ENCODE assay signal across 10 mouse cellular contexts in the genomic region with DNA sequence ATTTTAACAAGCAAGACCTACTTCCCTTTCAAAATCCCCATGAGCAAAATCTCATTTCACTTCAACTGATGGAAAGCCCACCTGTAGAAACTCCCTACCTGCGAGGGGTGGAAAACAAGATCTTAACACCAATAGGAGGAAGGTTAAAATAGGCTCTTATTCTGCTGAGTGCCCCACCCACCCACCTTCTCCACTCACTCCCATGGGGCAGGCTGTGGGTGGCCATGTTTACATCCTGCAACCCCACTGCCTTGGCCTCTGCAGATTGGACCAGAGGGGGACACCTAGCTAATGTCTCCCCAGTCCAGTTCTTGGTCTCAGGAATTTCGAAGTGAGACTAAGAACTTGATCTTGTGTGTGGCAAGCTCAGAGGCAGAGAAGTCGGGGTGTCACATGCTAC. TPM values are rescaled to one million over a fixed set of nuclear protein-coding genes. Genes with fewer than 3 reads are reported as not detected.
A peak's percentile ranks its signal among the peaks of the same experiment; 100 is the strongest.
DNase-seq lines count a peak whose midpoint lies in the region; ATAC-seq lines count a peak whose summit lies in the region.
"Had no signal": no experiment of that assay in that cellular context is flagged by ENCODE, and none has a peak within 500 bp of the region (broad histone marks: within the 10 kb centered on the region; RNA-seq: fewer than 3 reads in every experiment).

No protein-coding gene starts in this region.

- no peak overlapping the region for H3K27ac ChIP-seq in heart, embryonic 12.5 days (ENCODE audit: poor library complexity, severe bottlenecking)
- H3K27ac ChIP-seq in lung, embryonic 16.5 days (ENCODE audit: low read length), result no peak overlapping the region
- no peak overlapping the region for H3K27ac ChIP-seq in hindbrain, embryonic 13.5 days
- H3K27ac ChIP-seq: liver, embryonic 14.5 days had no signal

- H3K4me2 ChIP-seq in heart, embryonic 12.5 days, result peak overlapping the region; percentile 58
- H3K4me2 ChIP-seq in lung, embryonic 16.5 days (ENCODE audit: low read depth, low read length), result peak overlapping the region; percentile 48; the same call in 1 of the 2 replicates
- peak overlapping the region; percentile 46 for H3K4me2 ChIP-seq in hindbrain, embryonic 13.5 days

- H3K36me3 ChIP-seq in heart, embryonic 12.5 days, result no peaks in the 10 kb centered on the region
- no peaks in the 10 kb centered on the region for H3K36me3 ChIP-seq in lung, embryonic 16.5 days (ENCODE audit: control insufficient read depth, insufficient read depth, low read length)
- H3K36me3 ChIP-seq in hindbrain, embryonic 13.5 days, result no peaks in the 10 kb centered on the region

- no peak for ATAC-seq in heart, embryonic 12.5 days (ENCODE audit: insufficient number of reproducible peaks, low FRiP score)
- no peak for ATAC-seq in lung, embryonic 16.5 days (ENCODE audit: low read depth)
- ATAC-seq in hindbrain, embryonic 13.5 days (ENCODE audit: low FRiP score), result 0 out of 2 replicates have a peak, but pooled peaks have one; percentile 41
- peak; percentile 45; the same call in 1 of the 2 replicates for ATAC-seq in neutrophil, adult 5-6 weeks (ENCODE audit: extremely low read depth, insufficient number of reproducible peaks, low FRiP score, poor library complexity, severe bottlenecking)

- H3K4me3 ChIP-seq in heart, embryonic 12.5 days, result no peak overlapping the region
- no peak overlapping the region for H3K4me3 ChIP-seq in lung, embryonic 16.5 days (ENCODE audit: low read length)
- H3K4me3 ChIP-seq in hindbrain, embryonic 13.5 days, result no peak overlapping the region

- DNase-seq in heart, adult 8-10 months (ENCODE audit: low spot score), result no peak
- no peak for DNase-seq in lung, postnatal 4 days
- no peak for DNase-seq in right cerebral cortex, postnatal 10 days (ENCODE audit: low spot score in 2 of 2)
- DNase-seq in layer of hippocampus, postnatal 14 days (ENCODE audit: low spot score in 2 of 2), result no peak
- DNase-seq: cerebellum, adult 9-10 months had no signal

- no peaks in the 10 kb centered on the region for H3K27me3 ChIP-seq in heart, embryonic 12.5 days (replicated peaks)
- no peaks in the 10 kb centered on the region for H3K27me3 ChIP-seq in lung, embryonic 16.5 days (ENCODE audit: control insufficient read depth, insufficient read depth, low read depth, low read length)
- no peaks in the 10 kb centered on the region for H3K27me3 ChIP-seq in hindbrain, embryonic 13.5 days

- H3K9me3 ChIP-seq in heart, embryonic 12.5 days (replicated peaks), result no peaks in the 10 kb centered on the region
- no peaks in the 10 kb centered on the region for H3K9me3 ChIP-seq in lung, embryonic 16.5 days (ENCODE audit: control insufficient read depth, low read length)
- H3K9me3 ChIP-seq in hindbrain, embryonic 13.5 days, result no peaks in the 10 kb centered on the region

- H3K4me1 ChIP-seq in heart, embryonic 12.5 days (replicated peaks), result peaks cover 10% of the 10 kb centered on the region; the same call in 1 of the 2 replicates
- no peaks in the 10 kb centered on the region for H3K4me1 ChIP-seq in lung, embryonic 16.5 days (replicated peaks; ENCODE audit: control insufficient read depth, insufficient read depth, low read length)
- H3K4me1 ChIP-seq in hindbrain, embryonic 13.5 days (replicated peaks), result peaks cover 16% of the 10 kb centered on the region

- no peak overlapping the region for H3K9ac ChIP-seq in heart, embryonic 12.5 days
- no peak overlapping the region for H3K9ac ChIP-seq in lung, embryonic 16.5 days (ENCODE audit: low read length)
- no peak overlapping the region; the same call in 1 of the 2 replicates for H3K9ac ChIP-seq in hindbrain, embryonic 13.5 days
- H3K9ac ChIP-seq: liver, embryonic 14.5 days had no signal

- WGBS in heart, embryonic 12.5 days, result 73% methylated on average over 3 of the region's 3 CpGs
- WGBS in lung, embryonic 16.5 days, result 47% methylated on average over 3 of the region's 3 CpGs
- WGBS in hindbrain, embryonic 13.5 days, result 81% methylated on average over 3 of the region's 3 CpGs

RNA-seq across cellular contexts. Expression of gene Gorasp2, which starts 31.5 kb away (rescaled TPM):
- 158 and 165 TPM in 2 replicates for polyA plus RNA-seq in heart, embryonic 12.5 days (2016; fragmentation: Nextera tagmentation; extraction: Ambion mirVana)
- total RNA-seq in heart, adult 8-10 months (2022), result 10 to 100 TPM; 61.3 to 66.8 (median 65.0) TPM
- polyA plus RNA-seq in lung, embryonic 16.5 days (2015; fragmentation: Nextera tagmentation; extraction: Ambion mirVana), result 160 and 169 TPM in 2 replicates
- polyA plus RNA-seq in hindbrain, embryonic 13.5 days (2015; fragmentation: Nextera tagmentation; extraction: Ambion mirVana), result 118 and 127 TPM in 2 replicates
- 59.4 and 59.9 TPM in 2 replicates for total RNA-seq in neutrophil, adult 5-6 weeks (2017)
- 100 to 1,000 TPM in 1 of 2 experiments, 10 to 100 TPM in 1; 95.0 to 103 TPM for total RNA-seq in layer of hippocampus, postnatal 14 days (2021)

RNA-seq across cellular contexts. Expression of gene Gm26558, which starts 32.0 kb away (rescaled TPM):
- 3.4 and 4.0 TPM in 2 replicates for polyA plus RNA-seq in heart, embryonic 12.5 days (2016; fragmentation: Nextera tagmentation; extraction: Ambion mirVana)
- under 1 TPM in 2 of 4 experiments, not detected in 2; 0.31 to 0.38 TPM for total RNA-seq in heart, adult 8-10 months (2022)
- 3.3 TPM in 2 replicates for polyA plus RNA-seq in lung, embryonic 16.5 days (2015; fragmentation: Nextera tagmentation; extraction: Ambion mirVana)
- 3.1 and 3.7 TPM in 2 replicates for polyA plus RNA-seq in hindbrain, embryonic 13.5 days (2015; fragmentation: Nextera tagmentation; extraction: Ambion mirVana)
- not detected in 2 replicates for total RNA-seq in neutrophil, adult 5-6 weeks (2017)
- total RNA-seq in layer of hippocampus, postnatal 14 days (2021), result under 1 TPM in 1 of 2 experiments, not detected in 1; 0.48 TPM

Comparison
In these comparisons a context has a peak if more than half of its experiments do, and no peak if none do; other contexts are left out.
1. ATAC-seq: peak in hindbrain, embryonic 13.5 days (single experiment) and neutrophil, adult 5-6 weeks (single experiment); none in heart, embryonic 12.5 days (single experiment) and lung, embryonic 16.5 days (single experiment).
2. Peak in every context shown above with its lines, with median percentiles within 50 percentile points of each other: H3K4me2 ChIP-seq.